Mouse (Mus musculus) left cerebral cortex, adult 2 months (tissue): ENCODE data around the gene Miga2. TPM values are rescaled to one million over a fixed set of nuclear protein-coding genes. Genes with fewer than 3 reads are reported as not detected.

ENCODE experiments used
- DNase-seq, 2 experiments: peaks; one replicate each; pipeline ENCODE4 v3.0.0; 2021 to 2022; ENCODE audit warnings: low spot score in 2 of 2, mixed read lengths in 1 of 2; ENCODE audit errors: extremely low spot score in 1 of 2
- H3K27ac ChIP-seq: fragments of 200-600 bp; 2 replicates; pipeline ENCODE4 v1.8.1; 2022
- H3K4me3 ChIP-seq: fragments of 200-600 bp; 2 replicates; pipeline ENCODE4 v1.8.1; 2022
- CTCF ChIP-seq: fragments of 200-600 bp; IDR thresholded peaks from 2 replicates; pipeline ENCODE4 v1.8.1; 2022; ENCODE audit warnings: antibody characterized with exemption, mild to moderate bottlenecking, moderate library complexity
- intact Hi-C: fragments of 180-260 bp; cut with DNase I; formaldehyde crosslinking; loops from one replicate; pipeline ENCODE4 v1.15.1; 2025
- total RNA-seq, 2 experiments: library from RNA; stranded (reverse); gene quantifications; 2 replicates each; pipeline ENCODE4 v1.2.3; 2021

Miga2 gene
- total RNA-seq, 2 experiments from 2014 or later = 120 to 138 TPM

DNA sequence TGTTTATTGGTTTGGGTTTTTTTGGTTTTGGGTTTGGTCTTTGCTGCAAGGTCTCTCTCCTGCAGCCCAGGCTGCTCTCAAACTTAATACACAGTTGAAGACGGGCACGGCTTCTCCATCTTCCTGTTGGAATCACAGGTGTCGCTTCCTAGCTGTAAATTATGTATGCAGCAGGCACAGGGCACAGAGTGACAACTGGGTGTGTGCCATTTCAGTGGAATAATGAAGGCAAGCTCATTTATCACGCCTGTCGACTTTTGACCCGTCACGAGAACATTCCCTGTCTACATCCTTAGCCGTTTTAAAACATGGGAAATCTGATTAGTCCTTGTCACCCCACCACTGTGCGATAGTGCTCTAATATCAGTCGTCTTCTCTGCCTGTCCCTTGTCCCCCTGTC lies 3.4 kb upstream of the Miga2 start:
- no peak for TF ChIP-seq CTCF
- Histone ChIP-seq H3K27ac (no peak overlapping the region), H3K4me3 (no peak overlapping the region)
- DNase-seq = no peak
- intact Hi-C loops = loop anchor here (5.0 kb wide), 1 partner anchor 52 kb away; no protein-coding TSS in a partner anchor

- Histone ChIP-seq H3K27ac (no peak overlapping the region), H3K4me3 (no peak overlapping the region)
- intact Hi-C loops = loop anchor here (5.0 kb wide), 1 partner anchor 49 kb away; no protein-coding TSS in a partner anchor
- TF ChIP-seq CTCF = peak; percentile 37
- DNase-seq = no peak
Measured at GRCm38 (mm10) chr2:30362865-30363264, 1.2 kb upstream of the Miga2 start.

GRCm38 (mm10) chr2:30365281-30366069 lies 1.4 kb downstream of the Miga2 start:
- intact Hi-C loops = no loop called here
- DNase-seq = no peak
- H3K27ac ChIP-seq = peak overlapping the region; percentile 96
- H3K4me3 ChIP-seq = peak overlapping the region; percentile 80
- no peak for TF ChIP-seq CTCF

DNA sequence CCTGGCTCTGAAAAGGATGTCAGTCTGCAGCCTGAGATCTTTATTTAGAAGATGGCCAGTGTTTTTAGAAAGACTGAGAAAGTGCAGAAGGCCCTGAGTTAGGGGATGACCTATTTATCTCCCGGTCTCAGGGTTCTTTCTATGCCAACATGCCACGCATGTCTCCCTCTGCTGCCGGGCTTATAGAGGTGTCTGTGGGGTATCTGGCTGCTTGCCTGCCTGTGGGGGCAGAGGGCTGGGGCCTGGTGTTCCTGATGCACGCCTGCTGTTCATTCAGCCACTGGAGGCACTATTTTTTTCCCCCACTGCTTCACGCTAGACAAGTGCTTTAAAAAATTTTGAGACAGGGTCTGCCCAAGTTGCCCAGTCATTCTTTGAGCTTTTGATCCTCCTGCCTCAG lies 2.2 kb downstream of the Miga2 start:
- peak overlapping the region; percentile 38; the same call in 1 of the 2 replicates for H3K27ac ChIP-seq
- intact Hi-C loops = no loop called here
- peak; percentile 26 for TF ChIP-seq CTCF

DNA sequence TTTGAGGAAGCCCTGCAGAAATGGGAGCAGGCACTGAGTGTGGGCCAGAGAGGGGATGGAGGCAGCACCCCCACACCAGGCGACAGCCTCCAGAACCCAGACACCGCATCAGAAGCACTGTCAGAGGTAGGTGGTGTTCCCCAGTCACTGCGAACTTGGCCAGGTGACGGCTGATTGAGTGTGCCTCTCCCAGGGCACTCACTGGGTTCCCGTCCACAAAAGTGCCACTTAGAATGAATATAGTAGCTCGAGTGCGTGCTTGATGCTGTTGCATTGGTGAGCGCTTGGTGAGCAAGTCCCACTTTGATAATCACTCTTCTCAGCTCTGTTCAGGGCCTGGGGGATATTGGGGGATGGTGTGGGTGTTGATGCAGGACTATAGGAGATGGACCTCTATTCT lies 7.5 kb downstream of the Miga2 start:
- Histone ChIP-seq H3K27ac (no peak overlapping the region), H3K4me3 (no peak overlapping the region)
- TF ChIP-seq CTCF = no peak
- intact Hi-C loops = no loop called here
- no peak for DNase-seq

More for the DNA sequence above, 2.2 kb downstream of the Miga2 start:
- peak overlapping the region; percentile 80; the same call in 1 of the 2 replicates for H3K4me3 ChIP-seq
- DNase-seq = no peak

GRCm38 (mm10) chr2:30372726-30373125 lies 8.7 kb downstream of the Miga2 start:
- no peak for TF ChIP-seq CTCF
- no peak for DNase-seq
- intact Hi-C loops = no loop called here
- H3K27ac ChIP-seq = no peak overlapping the region
- H3K4me3 ChIP-seq = no peak overlapping the region

GRCm38 (mm10) chr2:30375893-30376292 lies 11.9 kb downstream of the Miga2 start:
- Histone ChIP-seq H3K4me3 (no peak overlapping the region), H3K27ac (no peak overlapping the region)
- no peak for TF ChIP-seq CTCF
- DNase-seq = no peak
- intact Hi-C loops = no loop called here

DNA sequence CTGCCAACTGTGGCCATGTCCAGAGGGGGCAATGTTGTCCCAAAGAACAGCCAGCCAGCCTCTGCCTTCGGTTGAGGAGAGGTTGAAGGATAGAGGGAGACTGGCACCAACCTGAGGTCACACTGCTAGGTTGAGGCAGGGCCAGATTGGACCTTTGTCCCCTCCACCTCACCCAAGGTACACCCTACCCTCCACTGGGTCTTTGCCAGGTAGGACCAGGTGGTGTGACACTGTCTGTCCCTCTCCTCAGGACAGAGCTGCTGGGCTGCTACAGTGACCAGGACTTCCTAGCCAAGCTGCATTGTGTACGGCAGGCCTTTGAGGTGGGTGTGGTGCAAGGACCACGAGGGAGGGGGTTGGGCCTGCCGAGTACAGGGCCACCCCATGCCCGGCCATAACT lies 13.7 kb downstream of the Miga2 start:
- DNase-seq = no peak
- intact Hi-C loops = no loop called here
- no peak overlapping the region for H3K27ac ChIP-seq
- no peak overlapping the region for H3K4me3 ChIP-seq
- no peak for TF ChIP-seq CTCF

GRCm38 (mm10) chr2:30379307-30379706 lies 15.3 kb downstream of the Miga2 start:
- Histone ChIP-seq H3K4me3 (no peak overlapping the region), H3K27ac (no peak overlapping the region)
- no peak for TF ChIP-seq CTCF
- DNase-seq = no peak
- intact Hi-C loops = no loop called here

DNA sequence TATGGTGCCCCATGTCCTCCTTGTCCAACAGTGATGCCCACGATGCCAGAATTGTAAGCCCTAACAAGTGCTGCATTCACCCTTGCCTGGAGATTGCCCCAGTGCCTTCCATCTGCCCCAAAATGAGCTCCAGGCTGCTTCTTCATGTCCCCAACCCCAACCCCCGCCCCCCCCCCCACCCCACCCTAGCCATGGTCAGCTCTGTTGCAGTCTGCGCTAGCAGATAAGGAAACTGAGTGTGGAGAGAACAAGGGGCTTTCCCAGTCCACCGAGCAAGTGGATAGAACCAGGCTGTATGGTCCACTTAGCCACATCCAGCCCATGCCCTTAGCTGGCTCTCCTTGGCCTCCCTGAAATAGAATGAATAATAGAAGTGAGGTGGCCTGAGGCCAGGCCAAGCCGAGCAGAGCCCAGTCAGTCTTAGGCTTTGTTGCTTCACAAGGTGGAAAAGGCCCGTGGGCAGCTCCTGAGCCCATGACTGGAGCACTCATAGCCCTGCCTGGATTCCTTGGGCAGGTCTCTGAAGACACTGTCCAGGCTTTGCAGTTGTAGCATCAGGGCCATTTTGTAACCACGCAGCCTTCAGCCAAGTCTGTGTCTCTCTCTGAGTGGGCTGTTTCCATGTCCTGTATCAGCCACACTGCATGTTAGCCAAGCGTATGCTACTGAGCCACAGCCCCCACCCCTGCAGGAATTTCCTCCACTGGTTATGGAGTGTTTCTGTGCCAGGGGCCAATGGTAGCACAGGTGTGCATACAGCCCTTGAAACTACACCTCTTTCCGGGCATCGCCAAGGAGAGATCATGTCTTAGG lies 16.7 kb downstream of the Miga2 start:
- intact Hi-C loops = no loop called here
- H3K27ac ChIP-seq = peak overlapping the region; percentile 28; the same call in 1 of the 2 replicates
- no peak overlapping the region for H3K4me3 ChIP-seq
- TF ChIP-seq CTCF = no peak
- no peak for DNase-seq

DNA sequence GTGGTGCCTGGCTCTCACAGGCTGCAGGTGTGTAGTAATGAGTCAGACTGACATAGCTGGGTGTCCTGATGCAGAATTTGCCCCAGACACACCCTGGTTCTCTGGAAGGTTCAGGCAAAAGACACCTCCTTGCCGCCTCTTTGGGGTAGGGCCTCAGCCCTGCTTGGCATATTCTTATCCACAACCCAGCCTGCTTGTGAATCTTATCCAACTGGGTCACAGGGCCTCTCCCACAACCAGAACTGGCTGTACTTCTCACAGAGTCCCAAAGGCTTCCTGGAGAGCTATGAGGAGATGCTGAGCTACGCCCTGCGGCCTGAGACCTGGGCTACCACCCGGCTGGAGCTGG lies 17.3 kb downstream of the Miga2 start:
- intact Hi-C loops = no loop called here
- no peak overlapping the region for H3K4me3 ChIP-seq
- no peak for DNase-seq
- TF ChIP-seq CTCF = no peak
- peak overlapping the region; percentile 28; the same call in 1 of the 2 replicates for H3K27ac ChIP-seq

DNA sequence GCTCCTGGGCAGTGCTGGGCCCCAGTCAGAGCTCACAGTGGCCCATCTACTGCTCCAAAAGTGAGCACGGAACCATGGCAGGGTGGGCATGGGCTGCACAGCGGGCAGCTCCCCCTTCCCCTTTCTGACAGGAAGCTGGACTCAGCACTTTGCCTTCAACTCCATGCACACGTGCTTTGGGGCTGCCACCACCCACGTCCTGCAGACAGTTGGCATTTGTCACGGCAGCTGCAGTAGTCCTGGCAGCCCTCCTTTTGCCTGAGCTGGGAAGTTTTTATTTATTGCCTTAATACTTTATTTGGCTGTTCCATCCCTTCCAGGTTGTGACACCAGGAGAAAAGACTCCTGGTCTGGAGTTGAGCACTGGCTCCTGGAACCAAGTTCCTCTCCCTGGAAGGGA lies 20.8 kb downstream of the Miga2 start:
- Histone ChIP-seq H3K27ac (no peak overlapping the region), H3K4me3 (no peak overlapping the region)
- DNase-seq = no peak
- TF ChIP-seq CTCF = no peak
- intact Hi-C loops = no loop called here
